Mouse (Mus musculus) c-Kit-negative CD71-positive TER-119-positive erythroid progenitor cells, embryonic 14.5 days (primary cell): ENCODE results near the gene Nup50.

Experiments used
- DNase-seq: peaks from one replicate; pipeline ENCODE4 v3.0.0-alpha.2; 2013; ENCODE audit warnings: low read depth, low spot score

Nup50 gene

DNA sequence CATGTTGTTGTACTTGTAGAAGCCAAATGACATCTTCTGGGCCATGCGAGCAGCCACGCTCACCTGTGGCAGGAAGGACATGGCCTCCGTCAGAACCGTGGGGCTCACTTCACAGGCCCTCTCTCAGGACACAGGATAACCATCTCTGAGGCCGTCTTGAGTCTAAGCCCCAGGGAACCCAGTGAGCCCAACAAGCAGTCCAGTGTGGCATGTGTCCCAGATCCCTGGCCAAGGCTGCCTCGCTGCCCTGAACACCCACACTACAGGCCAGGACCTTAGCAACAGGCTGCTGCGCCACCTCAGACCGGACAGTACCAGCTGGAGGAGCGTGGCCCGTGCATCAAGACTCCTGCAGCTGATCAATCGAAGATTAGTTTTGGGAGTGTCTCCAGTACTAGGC, 30.0 kb downstream of the Nup50 start:
- no peak for DNase-seq

- no peak for DNase-seq
Measured at GRCm38 (mm10) chr15:84957851-84958250, 34.6 kb downstream of the Nup50 start.

- no peak for DNase-seq
Measured at GRCm38 (mm10) chr15:84958331-84958730, 35.1 kb downstream of the Nup50 start.

- DNase-seq = no peak
Measured at GRCm38 (mm10) chr15:84959891-84960290, 36.7 kb downstream of the Nup50 start.

GRCm38 (mm10) chr15:84960692-84961091, 37.5 kb downstream of the Nup50 start:
- DNase-seq = no peak

GRCm38 (mm10) chr15:84962518-84962917, 39.3 kb downstream of the Nup50 start:
- no peak for DNase-seq

DNA sequence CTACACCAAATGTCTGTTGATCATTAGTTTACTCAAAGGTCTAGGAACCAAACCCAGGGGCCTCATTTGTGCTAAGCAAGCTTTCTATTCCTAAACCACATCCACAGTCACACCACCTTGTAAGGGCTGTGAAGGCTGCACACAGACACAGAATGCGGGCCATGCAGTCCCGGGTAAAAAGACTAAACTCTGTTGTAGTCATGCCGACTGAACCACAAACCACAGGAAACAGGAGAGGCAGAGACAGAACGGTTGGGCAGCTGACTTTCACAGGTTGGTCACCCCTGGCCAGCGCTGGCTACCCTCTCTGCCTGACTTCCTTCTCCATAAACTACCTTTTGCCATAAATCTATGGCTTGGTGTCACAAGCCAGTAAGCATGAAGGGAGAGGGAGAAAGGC, 41.6 kb downstream of the Nup50 start:
- DNase-seq = no peak

DNA sequence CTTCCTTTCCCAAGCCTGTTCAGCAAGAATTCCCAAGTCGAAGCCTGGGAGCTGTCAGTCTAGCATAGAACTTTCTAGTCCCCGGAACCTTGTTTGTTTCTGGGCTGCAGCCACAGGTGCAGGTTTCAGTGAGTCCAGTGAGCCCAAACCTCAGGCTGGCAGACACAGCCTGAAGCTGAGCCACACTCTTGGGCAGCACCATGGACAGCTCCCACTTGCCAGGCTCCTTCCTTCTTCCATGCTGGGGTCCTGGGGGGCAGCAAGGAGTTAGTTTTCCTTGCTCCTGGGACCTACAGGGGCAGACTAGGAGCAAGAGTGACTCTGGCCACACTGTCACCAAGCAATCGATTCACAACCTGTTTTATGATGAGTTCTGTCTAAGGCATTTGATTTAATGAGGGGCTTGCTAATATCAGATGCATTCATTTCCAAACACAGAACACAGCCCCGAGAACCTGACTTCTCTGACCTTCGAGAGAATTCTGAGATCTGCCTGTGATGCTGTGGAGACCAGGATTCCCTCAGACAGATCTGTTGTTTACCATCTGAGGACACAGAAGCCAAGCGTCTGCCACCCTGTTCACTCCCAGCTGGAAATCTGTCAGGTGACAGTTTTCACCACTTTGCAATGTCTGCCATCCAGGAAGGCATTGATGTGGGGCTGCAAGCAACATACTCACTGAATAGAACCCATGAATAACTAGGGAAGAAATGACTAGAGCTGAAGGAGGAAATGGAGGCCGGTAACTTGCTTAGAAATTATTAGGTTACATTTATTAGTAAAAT, 42.6 kb downstream of the Nup50 start:
- DNase-seq = no peak

- no peak for DNase-seq
Measured at GRCm38 (mm10) chr15:84968534-84968933, 45.3 kb downstream of the Nup50 start.

DNA sequence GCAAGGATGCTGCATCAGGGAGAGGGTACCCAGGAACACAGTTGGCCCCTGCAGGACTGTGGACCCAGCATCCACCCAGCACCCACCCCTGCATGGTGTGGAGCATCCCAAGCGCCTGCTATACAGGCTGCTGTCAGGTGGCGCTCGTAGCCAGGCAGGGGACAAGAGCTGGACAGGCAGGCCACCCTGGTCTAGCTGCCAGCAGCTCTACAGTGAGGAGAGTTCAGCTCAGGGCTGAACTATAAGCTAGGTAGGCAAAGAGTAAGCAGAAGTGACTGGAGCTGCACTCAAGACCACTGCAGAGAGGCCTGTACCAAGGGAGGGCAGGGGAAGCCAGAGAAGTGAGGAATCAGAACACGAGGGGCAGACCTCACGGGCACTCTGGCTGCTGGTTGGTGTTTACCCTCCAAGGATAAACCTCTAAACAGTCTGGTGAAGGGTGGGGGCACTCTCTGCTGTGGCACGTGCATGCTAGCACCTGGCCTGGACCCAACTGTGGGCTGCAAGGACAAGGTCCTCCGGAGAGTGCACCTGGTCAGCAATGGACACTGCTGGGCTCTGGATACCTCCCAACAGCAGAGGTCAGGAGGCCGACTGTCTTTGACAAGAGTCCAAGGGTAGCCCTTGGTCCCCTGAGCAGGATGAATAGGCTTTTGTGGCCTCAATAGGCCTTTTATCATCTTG, 49.8 kb downstream of the Nup50 start:
- no peak for DNase-seq

GRCm38 (mm10) chr15:84973544-84973871, 50.3 kb downstream of the Nup50 start:
- DNase-seq = no peak

DNA sequence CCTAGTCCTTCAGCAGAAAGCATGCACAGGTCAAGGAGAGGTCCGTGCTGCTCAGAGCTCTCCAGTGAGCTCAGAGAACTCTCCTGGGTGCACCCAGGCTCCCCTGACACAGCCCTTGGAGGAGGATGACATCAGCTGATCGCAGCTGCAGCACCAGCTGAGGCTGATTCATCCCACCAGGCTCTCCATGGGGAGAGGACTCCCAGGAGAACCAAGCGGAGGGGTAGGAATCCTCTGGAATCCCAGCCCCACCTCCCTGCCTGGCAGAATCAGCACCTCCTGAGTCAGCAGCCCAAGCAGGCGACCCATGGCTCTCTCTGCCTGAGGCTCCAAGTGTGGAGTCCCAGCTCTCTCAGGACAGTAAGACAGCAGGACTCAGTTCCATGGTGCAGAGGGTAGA, 52.5 kb downstream of the Nup50 start:
- DNase-seq = no peak

- DNase-seq = no peak
Measured at GRCm38 (mm10) chr15:84981609-84982313, 58.5 kb downstream of the Nup50 start.

GRCm38 (mm10) chr15:84982888-84983287, 59.7 kb downstream of the Nup50 start:
- no peak for DNase-seq

DNA sequence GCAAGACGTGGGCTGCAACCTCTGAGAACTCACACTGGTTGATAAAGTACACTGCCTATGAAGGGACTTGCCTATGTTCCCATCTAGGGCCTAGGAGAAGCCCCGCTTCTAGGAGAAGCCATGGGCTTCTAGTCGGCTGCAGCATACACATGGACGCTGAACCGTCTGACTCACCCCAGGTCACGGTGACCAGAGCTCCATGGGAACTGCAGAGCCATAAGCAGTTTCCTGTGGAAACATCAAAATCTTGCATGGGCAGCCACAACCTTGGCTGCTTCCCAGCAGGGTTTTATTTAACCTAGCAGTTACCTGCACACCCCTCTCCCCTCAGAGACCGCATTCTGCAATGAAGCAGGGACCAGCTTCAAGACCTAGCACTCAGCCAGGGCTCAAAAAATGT, 60.5 kb downstream of the Nup50 start:
- DNase-seq = no peak

DNA sequence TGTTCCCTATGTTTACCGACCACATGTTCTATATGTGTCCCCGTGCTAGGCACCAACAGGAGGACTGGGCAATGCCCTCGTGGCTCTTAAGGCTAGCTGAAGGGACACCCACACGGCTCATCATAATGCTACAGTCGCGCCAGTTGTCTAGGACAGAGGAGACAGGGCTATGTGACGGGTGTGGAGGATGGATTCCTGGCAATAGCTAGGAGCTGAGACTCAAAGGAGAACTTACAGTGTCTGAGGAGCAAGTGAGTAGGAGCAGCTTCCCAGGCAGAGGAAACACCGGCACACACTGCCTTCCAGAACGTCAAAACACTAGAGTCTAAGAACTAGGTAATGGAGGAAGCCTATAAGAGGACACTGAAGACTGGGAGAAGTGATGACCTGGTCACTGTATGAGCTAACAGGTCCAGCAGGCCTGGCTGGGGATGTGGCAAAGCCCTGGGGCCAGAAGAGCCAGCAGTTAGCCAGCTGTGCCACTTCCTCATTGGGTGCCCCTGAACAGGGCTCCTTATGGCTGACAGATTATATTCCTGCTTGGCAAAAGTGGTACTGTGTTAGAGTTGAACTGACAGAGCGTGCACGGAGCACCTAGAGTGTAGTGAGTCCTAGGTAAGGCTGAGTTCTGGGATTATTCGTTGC, 62.4 kb downstream of the Nup50 start:
- no peak for DNase-seq

GRCm38 (mm10) chr15:84986171-84987019, 63.2 kb downstream of the Nup50 start:
- DNase-seq = no peak

GRCm38 (mm10) chr15:84987020-84987815, 64.0 kb downstream of the Nup50 start:
- no peak for DNase-seq

GRCm38 (mm10) chr15:84987874-84988825, 64.9 kb downstream of the Nup50 start, which contains the start of gene 5031439G07Rik:
Gene 5031439G07Rik, minus strand, starts transcription at chr15:84988551.
- peak; percentile 78 for DNase-seq
